Mouse (Mus musculus) lung, embryonic 16.5 days (tissue): ENCODE data around the gene Kif23. TPM values are rescaled to one million over a fixed set of nuclear protein-coding genes. Genes with fewer than 3 reads are reported as not detected.

Source experiments
- ATAC-seq: fragments of 200-750 bp; cut with Nextera tagmentation; 2 replicates; pipeline ENCODE4 v1.8.0; 2017; ENCODE audit warnings: low read depth, mild to moderate bottlenecking, moderate library complexity
- H3K27ac ChIP-seq: fragments of 300-500 bp; sonication (generic); 2 replicates; pipeline ENCODE4 v1.5.1; 2014; ENCODE audit warnings: mild to moderate bottlenecking, control low read depth, low read length
- H3K27me3 ChIP-seq: fragments of 300-500 bp; sonication (generic); 2 replicates; pipeline ENCODE4 v1.6.1; 2014; ENCODE audit warnings: low read depth, low read length, mixed read lengths; ENCODE audit not compliant: control insufficient read depth, insufficient read depth
- H3K36me3 ChIP-seq: fragments of 300-500 bp; sonication (generic); 2 replicates; pipeline ENCODE4 v1.6.1; 2014; ENCODE audit warnings: low read length; ENCODE audit not compliant: control insufficient read depth, insufficient read depth
- H3K4me1 ChIP-seq: fragments of 300-500 bp; sonication (generic); replicated peaks from 2 replicates; pipeline ENCODE4 v1.6.1; 2014; ENCODE audit warnings: low read length, mixed read lengths; ENCODE audit not compliant: control insufficient read depth, insufficient read depth
- H3K4me2 ChIP-seq: fragments of 300-500 bp; sonication (generic); 2 replicates; pipeline ENCODE4 v1.6.1; 2014; ENCODE audit warnings: low read depth, low read length, control low read depth
- H3K4me3 ChIP-seq: fragments of 300-500 bp; sonication (generic); 2 replicates; pipeline ENCODE4 v1.5.1; 2014; ENCODE audit warnings: mild to moderate bottlenecking, low read length, control low read depth
- H3K9ac ChIP-seq: fragments of 300-500 bp; sonication (generic); 2 replicates; pipeline ENCODE4 v1.6.1; 2014; ENCODE audit warnings: low read length, control low read depth
- H3K9me3 ChIP-seq: fragments of 300-500 bp; sonication (generic); 2 replicates; pipeline ENCODE4 v1.6.1; 2016; ENCODE audit warnings: low read length; ENCODE audit not compliant: control insufficient read depth
- WGBS: fragments of 180-500 bp; shearing (Covaris S2); extraction: QIAGEN DNeasy Blood & Tissue Kit; methylation state at CpG from one replicate; pipeline ENCODE4 v1.1.7; 2014; 5-methylcytosine and 5-hydroxymethylcytosine counted together
- polyA plus RNA-seq: library from polyadenylated mRNA; unstranded; fragments of >200 nt; fragmentation: Nextera tagmentation; extraction: Ambion mirVana; gene quantifications from 2 replicates; pipeline ENCODE4 v1.2.1, GENCODE M21; 2015

Kif23 gene
- polyA plus RNA-seq, 1 experiment from 2014 or later: 146 TPM

DNA sequence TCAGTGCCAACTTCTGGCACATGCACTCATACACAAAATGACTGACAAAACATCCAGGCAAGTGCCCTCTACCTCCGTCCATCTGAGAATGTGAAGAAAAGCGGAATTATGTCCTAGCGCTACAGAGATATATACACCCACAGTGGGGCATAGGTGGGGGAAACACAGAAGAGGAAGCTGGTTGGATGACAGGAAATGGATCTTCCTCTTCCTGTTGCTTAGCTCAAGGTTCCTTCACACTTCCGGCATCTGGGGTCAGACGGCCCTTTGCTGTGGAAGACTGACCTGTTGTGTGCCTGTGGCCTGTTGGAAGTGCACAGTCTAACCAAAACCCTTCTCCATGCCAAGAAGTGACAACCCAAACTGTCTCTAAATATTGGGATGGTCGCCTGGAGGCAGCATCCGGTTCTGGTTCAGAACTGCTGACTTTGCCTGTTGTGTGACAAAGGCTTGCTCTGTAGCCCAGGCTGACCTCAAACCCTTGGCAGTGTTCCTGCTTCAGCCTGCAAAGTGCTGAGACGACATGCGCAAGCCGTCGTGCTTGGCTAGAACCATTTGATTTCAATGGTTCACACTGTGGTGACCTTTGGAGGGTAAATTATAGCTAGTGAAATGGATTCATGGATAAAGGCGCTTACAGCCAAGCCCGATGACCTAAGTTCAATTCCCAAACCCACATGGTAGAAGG, 30.8 kb upstream of the Kif23 start:
- no peak overlapping the region for H3K27ac ChIP-seq
- 76% methylated on average over 13 of the region's 13 CpGs for WGBS
- no peak; the same call in 1 of the 2 replicates for ATAC-seq

DNA sequence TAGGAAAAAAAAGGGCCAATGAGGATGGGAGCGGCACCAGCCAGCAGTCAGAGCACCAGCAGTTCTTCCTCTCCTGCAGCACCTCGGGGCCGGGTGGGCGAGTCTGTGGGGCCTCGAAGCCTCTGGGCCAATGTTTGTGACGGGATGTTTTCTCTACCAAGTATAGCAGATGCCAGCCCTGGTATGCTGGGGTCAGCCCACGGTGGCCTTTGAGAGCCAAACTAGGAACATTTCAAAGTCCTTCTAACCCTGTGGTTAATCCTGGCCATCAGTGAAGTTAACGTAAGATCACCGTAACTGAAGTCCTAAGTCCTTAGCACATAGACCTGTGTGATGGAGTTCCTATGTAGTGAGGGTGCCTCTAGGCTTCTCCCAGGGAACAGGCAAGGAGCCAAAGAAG, 25.5 kb upstream of the Kif23 start:
- Histone ChIP-seq H3K9me3 (no peaks in the 10 kb centered on the region), H3K4me3 (no peak overlapping the region), H3K4me1 (no peaks in the 10 kb centered on the region), H3K4me2 (no peak overlapping the region), H3K27ac (no peak overlapping the region), H3K27me3 (no peaks in the 10 kb centered on the region), H3K9ac (no peak overlapping the region), H3K36me3 (no peaks in the 10 kb centered on the region)
- ATAC-seq: no peak
- WGBS: 60% methylated on average over 9 of the region's 9 CpGs

More for the DNA sequence above, 30.8 kb upstream of the Kif23 start:
- H3K4me2 ChIP-seq: no peak overlapping the region
- H3K9me3 ChIP-seq: no peaks in the 10 kb centered on the region
- H3K36me3 ChIP-seq: no peaks in the 10 kb centered on the region
- H3K4me3 ChIP-seq: no peak overlapping the region
- no peaks in the 10 kb centered on the region for H3K27me3 ChIP-seq
- H3K4me1 ChIP-seq: no peaks in the 10 kb centered on the region
- H3K9ac ChIP-seq: no peak overlapping the region

DNA sequence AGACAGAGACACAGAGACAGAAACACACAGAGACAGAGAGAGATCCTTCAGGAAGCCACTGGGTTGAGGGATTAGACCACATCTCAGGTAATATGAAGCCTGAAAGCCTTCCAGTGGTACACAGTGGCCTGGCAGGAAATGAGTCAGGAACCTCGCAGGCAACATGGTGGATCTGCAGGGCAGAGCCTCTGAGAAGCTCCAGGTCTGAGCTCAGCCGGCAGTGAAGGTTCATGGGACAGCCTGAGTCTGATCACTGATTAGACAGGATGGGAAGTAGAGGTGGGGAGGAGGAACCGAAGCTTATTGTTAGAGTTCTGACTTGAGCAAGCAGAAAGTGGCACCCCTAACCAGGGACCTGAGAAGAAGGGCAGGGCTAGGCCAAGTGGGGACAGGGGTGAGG, 24.5 kb upstream of the Kif23 start:
- no peaks in the 10 kb centered on the region for H3K27me3 ChIP-seq
- no peak for ATAC-seq
- H3K4me3 ChIP-seq: no peak overlapping the region
- H3K9ac ChIP-seq: no peak overlapping the region
- no peaks in the 10 kb centered on the region for H3K9me3 ChIP-seq
- no peak overlapping the region for H3K4me2 ChIP-seq
- no peak overlapping the region for H3K27ac ChIP-seq
- WGBS: 54% methylated on average over 3 of the region's 3 CpGs
- no peaks in the 10 kb centered on the region for H3K4me1 ChIP-seq
- no peaks in the 10 kb centered on the region for H3K36me3 ChIP-seq

DNA sequence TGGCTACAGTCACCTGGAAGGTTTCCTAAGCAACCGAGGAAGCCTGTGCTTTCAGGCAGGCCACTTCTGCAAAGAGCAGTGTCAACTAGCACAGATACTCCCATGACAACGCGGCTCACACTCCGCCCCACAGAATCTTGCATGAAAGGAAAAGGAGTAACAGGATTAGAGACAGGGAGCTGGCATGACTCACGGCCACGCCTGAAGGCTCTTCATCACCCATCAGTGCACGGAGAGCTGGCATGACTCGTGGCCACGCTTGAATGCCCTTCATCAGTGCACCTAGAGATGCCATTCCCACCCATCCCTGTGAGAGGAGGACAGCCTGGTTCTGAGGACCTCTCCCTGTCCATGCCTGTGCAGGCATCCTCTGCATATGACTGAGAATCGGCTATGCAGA, 20.8 kb upstream of the Kif23 start:
- Histone ChIP-seq H3K4me3 (no peak overlapping the region), H3K9me3 (no peaks in the 10 kb centered on the region), H3K9ac (no peak overlapping the region), H3K27ac (no peak overlapping the region), H3K36me3 (no peaks in the 10 kb centered on the region), H3K27me3 (no peaks in the 10 kb centered on the region), H3K4me2 (no peak overlapping the region), H3K4me1 (peaks cover 8% of the 10 kb centered on the region; the same call in 1 of the 2 replicates)
- WGBS: 60% methylated on average over 10 of the region's 10 CpGs
- no peak for ATAC-seq

DNA sequence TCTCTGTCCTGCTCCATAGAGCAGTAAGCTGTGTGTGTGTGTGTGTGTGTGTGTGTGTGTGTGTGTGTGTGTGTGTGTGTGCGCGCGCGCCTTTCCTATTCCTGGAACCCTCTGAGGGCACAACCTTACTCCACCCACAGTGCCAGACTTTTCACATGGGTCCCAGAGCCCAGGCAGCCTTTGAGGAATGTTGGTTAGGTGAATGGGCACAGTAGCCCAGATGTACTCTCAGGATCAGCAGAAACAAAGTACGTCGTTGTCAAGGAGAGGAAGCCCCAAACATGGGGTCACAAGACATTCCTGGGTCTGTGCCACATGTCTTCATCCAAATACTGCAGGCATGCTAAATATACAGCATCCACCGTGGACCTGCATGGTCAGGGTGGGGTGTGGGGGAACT, 19.4 kb upstream of the Kif23 start:
- no peaks in the 10 kb centered on the region for H3K27me3 ChIP-seq
- H3K9ac ChIP-seq: no peak overlapping the region; the same call in 1 of the 2 replicates
- no peak overlapping the region for H3K4me2 ChIP-seq
- ATAC-seq: no peak; the same call in 1 of the 2 replicates
- no peaks in the 10 kb centered on the region for H3K9me3 ChIP-seq
- no peak overlapping the region for H3K4me3 ChIP-seq
- no peak overlapping the region for H3K27ac ChIP-seq
- H3K4me1 ChIP-seq: peaks cover 10% of the 10 kb centered on the region; the same call in 1 of the 2 replicates
- H3K36me3 ChIP-seq: no peaks in the 10 kb centered on the region
- 89% methylated on average over 7 of the region's 7 CpGs for WGBS

DNA sequence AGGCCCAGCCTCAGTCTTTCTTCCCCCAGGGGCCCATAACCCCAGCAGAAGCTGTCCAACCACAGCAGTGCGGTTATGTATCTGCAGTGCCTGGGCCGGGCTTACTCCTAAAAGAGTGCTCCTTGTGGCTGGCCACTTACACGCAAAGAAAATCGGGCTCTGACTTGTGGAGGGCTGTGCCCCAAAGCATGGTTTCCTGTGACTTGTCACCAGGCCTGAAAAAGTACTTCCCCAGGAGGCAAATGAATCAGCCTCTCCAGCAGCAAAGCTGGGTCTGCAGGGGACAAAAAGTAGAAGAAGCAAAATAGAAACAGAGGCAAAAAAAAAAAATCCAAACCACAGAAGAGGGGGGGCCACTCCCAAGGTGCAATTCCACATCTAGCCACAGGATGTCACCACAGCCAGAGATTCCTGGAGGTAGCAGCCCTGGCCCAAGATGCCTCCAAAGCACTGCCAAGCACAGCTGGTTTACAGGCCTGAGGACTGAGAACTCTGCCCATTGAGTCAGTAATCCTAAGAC, 18.9 kb upstream of the Kif23 start:
- no peaks in the 10 kb centered on the region for H3K9me3 ChIP-seq
- H3K27ac ChIP-seq: peak overlapping the region; percentile 25; the same call in 1 of the 2 replicates
- peaks cover 15% of the 10 kb centered on the region for H3K4me1 ChIP-seq
- H3K4me3 ChIP-seq: no peak overlapping the region
- H3K36me3 ChIP-seq: no peaks in the 10 kb centered on the region
- no peaks in the 10 kb centered on the region for H3K27me3 ChIP-seq
- no peak overlapping the region for H3K4me2 ChIP-seq
- WGBS: 27% methylated on average over 4 of the region's 4 CpGs
- peak; percentile 57; the same call in 1 of the 2 replicates for ATAC-seq
- H3K9ac ChIP-seq: 0 out of 2 replicates have a peak overlapping the region, but pooled peaks have one; percentile 7

DNA sequence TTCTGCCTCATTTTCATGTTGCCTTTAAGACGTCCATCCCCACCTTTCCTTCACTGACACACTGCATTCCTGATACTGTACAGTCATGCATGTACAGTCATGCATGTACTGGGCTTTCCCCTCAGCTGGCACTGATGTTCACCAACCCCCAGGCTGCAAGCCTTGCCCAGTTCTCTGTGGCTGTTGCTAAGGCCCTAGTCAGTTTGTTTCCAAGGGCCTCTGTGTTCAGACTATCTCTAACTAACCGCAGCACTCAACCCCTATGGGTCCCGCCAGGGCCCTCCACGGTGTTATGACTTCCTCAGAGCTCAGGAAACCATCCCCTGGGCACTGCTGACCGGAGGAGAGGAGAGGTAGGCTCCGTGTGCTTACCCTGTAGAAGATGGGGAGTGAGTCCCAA, 16.8 kb upstream of the Kif23 start:
- WGBS: 52% methylated on average over 6 of the region's 6 CpGs
- no peak overlapping the region for H3K4me3 ChIP-seq
- peak; percentile 21; the same call in 1 of the 2 replicates for ATAC-seq
- H3K9ac ChIP-seq: no peak overlapping the region
- peaks cover 18% of the 10 kb centered on the region for H3K4me1 ChIP-seq
- no peak overlapping the region for H3K27ac ChIP-seq
- no peak overlapping the region for H3K4me2 ChIP-seq
- no peaks in the 10 kb centered on the region for H3K36me3 ChIP-seq
- no peaks in the 10 kb centered on the region for H3K27me3 ChIP-seq
- no peaks in the 10 kb centered on the region for H3K9me3 ChIP-seq

DNA sequence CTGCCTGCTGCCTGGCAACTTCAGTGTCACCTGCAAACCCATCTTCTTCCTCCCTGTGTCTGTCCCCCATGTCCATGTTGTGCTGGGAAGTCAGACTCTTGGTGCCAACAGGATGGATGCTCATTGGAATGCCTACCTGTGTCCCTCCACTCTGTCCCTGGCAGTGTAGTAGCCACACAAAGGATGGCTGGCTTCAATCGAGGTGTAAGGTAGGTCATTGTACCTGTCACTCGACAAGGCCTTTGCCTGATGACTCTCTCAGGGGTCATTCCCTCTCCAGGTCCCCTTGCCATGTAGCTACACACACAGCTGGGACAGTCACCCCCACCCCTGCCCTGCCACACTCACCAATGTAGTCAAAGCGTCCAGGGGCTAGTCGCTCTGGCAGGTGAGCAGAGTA, 14.6 kb upstream of the Kif23 start:
- Histone ChIP-seq H3K4me2 (no peak overlapping the region), H3K4me1 (peaks cover 18% of the 10 kb centered on the region), H3K27ac (peak overlapping the region; percentile 82), H3K9me3 (no peaks in the 10 kb centered on the region), H3K27me3 (no peaks in the 10 kb centered on the region), H3K36me3 (no peaks in the 10 kb centered on the region), H3K9ac (no peak overlapping the region), H3K4me3 (no peak overlapping the region)
- no peak for ATAC-seq
- 77% methylated on average over 4 of the region's 4 CpGs for WGBS

DNA sequence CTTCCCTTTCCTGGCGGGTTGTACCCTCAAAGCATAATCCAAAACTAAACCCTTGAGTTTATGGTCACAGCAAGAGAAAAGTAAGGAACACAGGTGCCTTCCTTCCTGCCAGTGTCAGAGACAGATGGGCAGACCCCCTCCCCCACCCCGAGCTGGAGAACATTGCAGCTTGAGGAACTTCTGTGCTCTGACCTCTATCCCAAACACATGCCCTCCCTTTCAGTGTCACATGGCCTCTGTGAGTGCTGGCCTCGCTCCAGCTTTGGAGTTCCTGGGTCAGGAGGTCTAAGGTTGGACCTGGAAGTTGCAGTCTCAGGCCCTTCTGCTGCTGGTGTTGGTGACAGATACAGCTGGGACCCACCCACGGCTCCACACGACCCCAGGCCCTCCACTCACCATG, 14.2 kb upstream of the Kif23 start:
- no peaks in the 10 kb centered on the region for H3K27me3 ChIP-seq
- H3K4me1 ChIP-seq: peaks cover 18% of the 10 kb centered on the region
- H3K27ac ChIP-seq: peak overlapping the region; percentile 82
- no peak overlapping the region for H3K4me3 ChIP-seq
- no peaks in the 10 kb centered on the region for H3K9me3 ChIP-seq
- no peak overlapping the region for H3K9ac ChIP-seq
- no peak for ATAC-seq
- H3K36me3 ChIP-seq: no peaks in the 10 kb centered on the region
- 24% methylated on average over 5 of the region's 5 CpGs for WGBS
- H3K4me2 ChIP-seq: no peak overlapping the region
